Mouse (Mus musculus): ENCODE results near the gene Ptpn22.

Ptpn22 gene

GRCm38 (mm10) chr3:103925302-103925701 is 65.7 kb downstream of the Ptpn22 start:
- no peak for DNase-seq (ENCODE audit: low read depth, low spot score)

GRCm38 (mm10) chr3:103927511-103927910 is 67.9 kb downstream of the Ptpn22 start:
- no peak for DNase-seq (ENCODE audit: low read depth, low spot score)

GRCm38 (mm10) chr3:103944794-103945562 is 85.4 kb downstream of the Ptpn22 start:
- no peak for DNase-seq (ENCODE audit: low read depth, low spot score)

- DNase-seq (ENCODE audit: low read depth, low spot score) = no peak
Measured at GRCm38 (mm10) chr3:103948666-103949065, 89.1 kb downstream of the Ptpn22 start.

- no peak for DNase-seq (ENCODE audit: low read depth, low spot score)
Measured at GRCm38 (mm10) chr3:103960622-103961021, 101.0 kb downstream of the Ptpn22 start.
